Mouse (Mus musculus): ENCODE results near the gene Ptprz1.

The Ptprz1 gene
- long read RNA-seq, experiment 1, partial matches to known transcripts, result 1 of 1 reads
- long read RNA-seq, experiment 1, other reads (novel, unspliced or antisense), result 0 of 1 reads
- long read RNA-seq, experiment 2, partial matches to known transcripts, result 2 of 3 reads
- long read RNA-seq, experiment 2, other reads (novel, unspliced or antisense), result 1 of 3 reads

- intact Hi-C loops (cut with DNase I), result no loop called here
Measured at GRCm38 (mm10) chr6:22874781-22875613, at the start of gene Ptprz1. Gene Ptprz1, plus strand, starts transcription at chr6:22875502.

- intact Hi-C loops (cut with DNase I), result no loop called here
Measured at GRCm38 (mm10) chr6:22833637-22834036, 41.7 kb upstream of the Ptprz1 start.

DNA sequence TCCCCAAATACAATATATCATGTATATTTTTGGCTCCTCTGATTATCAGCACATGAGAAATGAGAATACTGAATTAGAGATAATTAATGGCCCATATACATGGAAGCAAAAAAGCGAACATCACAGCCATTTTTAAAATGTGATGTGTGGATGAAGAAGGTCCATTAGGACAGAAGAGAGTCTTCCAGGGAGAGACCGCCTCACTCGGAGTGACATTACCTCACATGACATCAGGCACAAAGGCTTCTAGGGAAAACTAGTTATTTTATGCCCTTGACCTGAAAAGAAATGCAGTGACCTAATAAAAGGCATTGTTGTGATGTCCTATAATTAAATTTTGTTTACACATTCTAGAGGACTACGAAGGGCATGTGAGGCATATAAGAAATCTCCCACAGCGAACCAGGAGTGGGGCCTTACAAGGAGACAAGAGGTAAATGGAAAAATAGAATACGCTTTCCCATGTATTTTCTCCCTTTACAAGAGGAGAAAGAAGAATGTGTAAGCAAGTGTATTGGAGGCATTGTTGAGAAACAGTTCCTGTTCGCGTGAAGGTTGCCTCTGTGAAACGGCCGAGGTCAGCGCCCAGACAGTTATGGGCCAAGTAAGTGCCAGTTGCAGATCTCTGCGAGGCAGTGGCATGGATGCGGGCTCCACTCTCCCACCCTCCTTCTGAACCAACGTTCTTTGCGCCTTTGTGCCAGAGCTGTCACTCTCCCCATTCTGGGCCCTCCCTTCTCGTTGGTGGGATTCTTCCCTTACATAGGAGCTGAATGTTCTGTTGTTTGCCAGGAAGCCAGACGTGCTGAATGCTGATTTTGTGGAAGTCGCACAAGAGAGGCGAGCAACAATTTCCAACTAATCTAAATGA is 41.0 kb upstream of the Ptprz1 start:
- intact Hi-C loops (cut with DNase I), result no loop called here

DNA sequence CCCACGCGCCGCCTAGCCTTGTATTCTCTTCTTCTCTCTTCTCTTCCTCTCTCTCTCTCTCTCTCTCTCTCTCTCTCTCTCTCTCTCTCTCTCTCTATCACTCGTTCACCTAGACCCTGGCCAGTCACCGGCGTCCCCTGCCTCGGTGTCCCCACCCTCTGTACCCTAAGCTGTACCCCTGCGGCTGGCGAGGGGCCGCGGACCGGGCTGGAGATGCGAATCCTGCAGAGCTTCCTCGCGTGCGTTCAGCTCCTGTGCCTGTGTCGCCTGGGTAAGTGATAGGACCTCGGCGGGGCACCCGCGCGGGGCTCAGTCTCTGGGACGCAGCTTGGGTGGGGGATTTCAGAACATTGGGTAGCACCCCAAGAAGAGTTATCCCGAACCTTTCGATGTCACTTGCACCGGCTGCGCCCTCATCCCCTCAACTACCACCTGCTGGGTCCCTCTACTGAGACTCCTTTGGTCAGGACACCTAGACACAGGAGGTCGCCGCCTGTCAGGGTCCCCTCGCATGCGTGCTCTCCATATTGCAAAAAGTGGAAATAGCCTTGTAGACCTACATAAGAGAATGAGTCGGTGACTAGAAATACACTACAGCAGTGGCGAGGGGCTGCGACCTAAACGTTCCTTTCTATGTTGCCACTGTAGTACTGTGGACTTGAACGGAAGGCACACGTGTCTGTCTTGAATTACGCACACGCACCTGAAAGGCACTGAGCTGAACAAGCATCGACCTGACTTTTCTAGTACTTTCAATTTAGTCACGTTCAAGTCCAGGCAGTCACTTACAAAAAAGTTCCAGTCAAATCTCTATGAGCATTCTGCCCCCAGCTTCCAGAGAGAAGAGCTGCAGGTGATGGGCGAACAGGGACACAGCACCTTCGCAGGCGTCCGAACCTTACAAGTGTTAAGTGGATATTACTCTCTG is 576 bp downstream of the Ptprz1 start:
- intact Hi-C loops (cut with DNase I), result no loop called here

DNA sequence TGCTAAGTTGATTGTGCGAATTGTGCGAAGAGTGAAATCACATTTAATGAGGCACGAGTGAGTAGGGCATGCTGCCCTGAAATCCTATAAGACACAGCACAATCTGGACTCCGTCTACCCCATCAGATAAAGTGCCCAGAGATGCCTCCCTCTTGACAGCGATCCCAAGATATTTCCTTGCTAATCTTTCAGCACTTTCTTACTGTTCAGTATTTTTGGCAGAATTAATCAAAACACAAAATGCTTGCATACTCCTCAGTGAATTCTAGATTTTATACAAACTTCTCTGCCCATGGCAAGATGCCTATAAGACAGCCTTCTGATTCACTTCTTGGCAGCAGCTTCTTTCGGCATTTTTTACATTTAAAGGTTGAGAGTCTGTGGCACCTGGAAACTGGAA is 12.7 kb downstream of the Ptprz1 start:
- intact Hi-C loops (cut with DNase I), result no loop called here

DNA sequence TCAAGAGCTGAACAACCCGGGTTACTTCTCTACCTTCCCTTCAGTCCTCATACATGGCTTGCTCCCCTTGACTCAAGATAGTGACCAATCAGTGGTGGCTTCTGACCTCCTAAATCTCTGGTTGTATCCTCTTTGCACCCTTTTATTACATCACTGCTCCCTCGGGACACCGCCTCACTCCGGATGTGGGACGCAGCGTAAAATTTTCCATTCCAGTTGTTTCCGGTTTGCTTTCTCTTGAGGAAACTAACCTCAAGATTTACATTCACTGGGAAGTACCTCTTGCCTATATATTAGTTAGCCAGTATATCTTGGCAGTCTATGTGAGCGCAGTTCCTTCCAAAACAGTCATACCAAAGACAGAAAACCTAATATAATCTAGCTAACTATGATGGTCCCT is 14.0 kb downstream of the Ptprz1 start:
- intact Hi-C loops (cut with DNase I), result no loop called here

GRCm38 (mm10) chr6:22901983-22902382 is 26.7 kb downstream of the Ptprz1 start:
- intact Hi-C loops (cut with DNase I), result no loop called here

DNA sequence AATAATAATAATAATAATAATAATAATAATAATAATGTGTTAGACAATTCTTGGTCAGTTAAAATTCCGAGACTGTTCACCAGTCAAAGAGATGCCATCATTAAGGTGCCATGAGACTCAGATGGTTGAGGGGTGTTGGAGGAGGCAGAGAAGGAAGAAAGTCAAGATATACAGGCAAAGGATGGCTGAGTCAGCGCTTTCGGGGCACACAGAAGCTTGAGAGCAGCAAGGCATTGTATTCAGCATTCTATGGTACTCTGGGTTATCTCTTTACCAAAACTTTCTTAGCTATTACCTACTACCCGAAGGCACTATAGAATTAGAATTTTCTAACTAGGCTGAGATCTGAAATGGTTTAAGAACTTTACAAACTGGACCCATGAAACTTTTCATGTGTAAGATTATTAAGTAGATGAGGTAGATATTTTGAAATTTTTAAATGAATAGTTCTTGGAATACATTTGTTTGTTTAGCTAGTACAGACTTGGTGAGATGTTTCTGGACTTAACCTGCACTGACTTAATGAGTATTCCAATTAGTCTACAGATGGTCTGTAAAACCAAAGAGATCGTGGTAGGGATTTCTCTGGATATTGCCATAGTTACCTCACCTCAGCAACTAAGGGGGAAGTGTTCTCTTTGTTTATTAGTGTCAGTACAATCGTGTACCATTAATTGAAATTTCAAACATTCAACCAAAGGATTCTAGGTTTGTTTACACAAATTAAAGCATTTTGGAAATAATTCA is 33.4 kb downstream of the Ptprz1 start:
- intact Hi-C loops (cut with DNase I), result no loop called here

GRCm38 (mm10) chr6:22909257-22909907 is 34.1 kb downstream of the Ptprz1 start:
- intact Hi-C loops (cut with DNase I), result no loop called here

DNA sequence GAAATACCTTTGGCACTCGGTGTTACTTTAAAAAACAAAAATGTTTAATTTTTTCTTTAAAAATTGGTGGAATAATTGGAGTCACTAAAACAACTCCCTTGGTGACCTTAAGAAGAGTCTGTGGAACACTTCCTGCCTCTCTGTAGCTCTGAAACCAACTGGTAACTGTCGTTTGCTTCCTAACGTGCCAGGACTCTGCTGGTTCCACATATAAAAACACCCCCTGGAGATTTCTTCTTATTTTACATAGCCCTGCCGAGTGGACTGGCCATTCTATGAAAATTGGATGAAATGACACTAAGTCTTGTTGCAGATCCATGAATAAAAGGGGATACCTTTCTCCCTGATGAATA is 34.6 kb downstream of the Ptprz1 start:
- intact Hi-C loops (cut with DNase I), result no loop called here

GRCm38 (mm10) chr6:22922880-22923279 is 47.6 kb downstream of the Ptprz1 start:
- intact Hi-C loops (cut with DNase I), result no loop called here

GRCm38 (mm10) chr6:22932768-22933265 is 57.5 kb downstream of the Ptprz1 start:
- intact Hi-C loops (cut with DNase I), result no loop called here

- intact Hi-C loops (cut with DNase I), result no loop called here
Measured at GRCm38 (mm10) chr6:22937126-22937525, 61.8 kb downstream of the Ptprz1 start.

- intact Hi-C loops (cut with DNase I), result no loop called here
Measured at GRCm38 (mm10) chr6:22937526-22937925, 62.2 kb downstream of the Ptprz1 start.

- intact Hi-C loops (cut with DNase I), result loop anchor here (5.0 kb wide), 1 partner anchor 147 kb away; no protein-coding TSS in a partner anchor
Measured at GRCm38 (mm10) chr6:22944191-22944590, 68.9 kb downstream of the Ptprz1 start.

DNA sequence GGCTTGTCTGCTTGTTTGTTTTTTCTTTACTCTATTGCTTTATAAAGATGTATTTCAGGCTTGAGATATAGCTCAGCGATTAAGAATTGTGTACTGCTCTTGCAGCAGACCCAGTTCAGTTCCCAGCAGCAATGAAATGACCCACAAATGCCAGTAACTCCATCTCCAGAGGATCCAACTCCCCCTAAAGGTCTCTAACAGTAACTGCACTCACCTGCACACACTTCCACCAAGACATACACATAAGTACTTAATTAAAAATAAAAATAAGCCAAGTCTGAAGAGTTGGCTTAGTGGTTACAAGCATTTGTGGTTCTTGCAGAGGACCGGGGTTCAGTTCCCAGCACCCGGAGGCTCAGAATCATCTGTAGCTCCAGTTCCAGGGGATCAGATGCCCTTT is 88.1 kb downstream of the Ptprz1 start:
- intact Hi-C loops (cut with DNase I), result no loop called here

- intact Hi-C loops (cut with DNase I), result no loop called here
Measured at GRCm38 (mm10) chr6:22968073-22968472, 92.8 kb downstream of the Ptprz1 start.

- intact Hi-C loops (cut with DNase I), result loop anchor here (10.0 kb wide), 1 partner anchor 659 kb away; no protein-coding TSS in a partner anchor
Measured at GRCm38 (mm10) chr6:22983769-22984519, 108.6 kb downstream of the Ptprz1 start.
